Mouse (Mus musculus) ES-E14 (cell line): ENCODE results near the gene Smo. TPM values are rescaled to one million over a fixed set of nuclear protein-coding genes. Genes with fewer than 3 reads are reported as not detected.

ENCODE experiments used
- DNase-seq: peaks from one replicate; pipeline ENCODE4 v3.0.0-alpha.2; 2013; ENCODE audit warnings: low read depth, low spot score
- H3K27ac ChIP-seq: 2 replicates; pipeline ENCODE4 v1.5.1; 2012; ENCODE audit warnings: low read depth, mild to moderate bottlenecking, low read length, moderate library complexity, mixed read lengths; ENCODE audit not compliant: poor library complexity, insufficient read depth, severe bottlenecking
- H3K36me3 ChIP-seq: 2 replicates; pipeline ENCODE4 v1.6.1; 2012; ENCODE audit warnings: mild to moderate bottlenecking, low read length, moderate library complexity, mixed read lengths; ENCODE audit not compliant: control insufficient read depth, poor library complexity, insufficient read depth, severe bottlenecking
- H3K4me1 ChIP-seq, 2 experiments: fragments of 150-350 bp in 1 of 2; sonication (generic) in 1 of 2; 2 replicates each; pipeline ENCODE4 v1.6.1; 2012; ENCODE audit warnings: low read length in 2 of 2, mild to moderate bottlenecking in 1 of 2, mixed read lengths in 1 of 2; ENCODE audit not compliant: control insufficient read depth in 2 of 2, insufficient read depth in 2 of 2, poor library complexity in 1 of 2
- H3K4me3 ChIP-seq, 2 experiments: fragments of 150-350 bp in 1 of 2; sonication (generic) in 1 of 2; 2 replicates each; pipeline ENCODE4 v1.5.1; 2012; ENCODE audit warnings: low read length in 2 of 2, low read depth in 1 of 2, mild to moderate bottlenecking in 1 of 2, mixed read lengths in 1 of 2; ENCODE audit not compliant: insufficient read depth in 1 of 2, poor library complexity in 1 of 2, severe bottlenecking in 1 of 2
- H3K9ac ChIP-seq: 2 replicates; pipeline ENCODE4 v1.6.1; 2012; ENCODE audit warnings: low read depth, mild to moderate bottlenecking, low read length, mixed read lengths; ENCODE audit not compliant: poor library complexity, insufficient read depth, severe bottlenecking
- H3K9me3 ChIP-seq: fragments of 150-350 bp; sonication (generic); 2 replicates; pipeline ENCODE4 v1.6.1; 2012; ENCODE audit warnings: low read depth, mild to moderate bottlenecking, low read length; ENCODE audit not compliant: control insufficient read depth, insufficient read depth
- CHD2 ChIP-seq: IDR thresholded peaks from 2 replicates; pipeline ENCODE4 v1.6.1; 2014; ENCODE audit warnings: mild to moderate bottlenecking, low read depth, low read length, inconsistent platforms
- HCFC1 ChIP-seq: IDR thresholded peaks from 2 replicates; pipeline ENCODE4 v1.6.1; 2012; ENCODE audit warnings: low read length, inconsistent platforms, borderline replicate concordance; ENCODE audit not compliant: insufficient read depth
- MAFK ChIP-seq: IDR thresholded peaks from 2 replicates; pipeline ENCODE4 v1.6.1; 2014; ENCODE audit warnings: mild to moderate bottlenecking, low read depth, low read length, inconsistent platforms; ENCODE audit not compliant: insufficient read depth
- ZC3H11A ChIP-seq: IDR thresholded peaks from 2 replicates; pipeline ENCODE4 v1.6.1; 2012; ENCODE audit warnings: low read depth, mild to moderate bottlenecking, inconsistent platforms, low read length, borderline replicate concordance
- ZNF384 ChIP-seq: IDR thresholded peaks from 2 replicates; pipeline ENCODE4 v1.6.1; 2012; ENCODE audit warnings: low read depth, low read length, inconsistent platforms
- in situ Hi-C, 2 experiments: fragments of 600-800 bp; cut with MboI; formaldehyde crosslinking; loops; one replicate each; pipeline ENCODE4 v1.15.1; 2025; ENCODE audit warnings: low sequenced_read_pairs in 2 of 2, inconsistent platforms in 1 of 2; ENCODE audit not compliant: unreplicated experiment in 2 of 2
- total RNA-seq: library from RNA; depleted of rRNA; stranded (reverse); fragments of 300-350 nt; gene quantifications from 2 replicates; pipeline ENCODE4 v1.2.3, GENCODE M21; 2012

The Smo gene
- total RNA-seq, 1 experiment, result 25.7 TPM

DNA sequence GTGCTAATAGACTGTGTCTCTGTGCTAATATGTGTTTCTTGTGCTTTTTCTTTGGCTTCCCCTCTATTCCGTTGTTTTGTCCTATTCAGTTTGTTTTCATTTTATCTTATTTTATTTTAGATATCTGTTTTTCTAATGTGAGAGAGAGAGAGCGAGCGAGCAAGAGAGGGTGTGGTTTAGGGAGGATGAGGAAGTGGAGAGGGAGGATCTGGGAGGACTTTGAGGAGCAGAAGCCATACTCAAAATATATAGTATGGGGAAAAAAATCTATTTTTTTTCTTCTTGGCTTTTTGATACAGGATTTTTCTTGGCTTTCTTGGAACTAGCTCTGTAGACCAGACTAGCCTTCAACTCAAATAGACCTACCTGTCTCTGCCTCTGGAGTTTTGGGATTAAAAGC lies 7.3 kb upstream of the Smo start:
- H3K27ac ChIP-seq, result no peak overlapping the region
- no peak for DNase-seq
- H3K9me3 ChIP-seq, result no peaks in the 10 kb centered on the region
- H3K36me3 ChIP-seq, result no peaks in the 10 kb centered on the region
- no peaks in the 10 kb centered on the region for H3K4me1 ChIP-seq
- no peak overlapping the region for H3K4me3 ChIP-seq
- in situ Hi-C loops, result no loop called here
- no peak for TF ChIP-seq ZNF384
- TF ChIP-seq CHD2, result no peak
- TF ChIP-seq MAFK, result no peak
- TF ChIP-seq HCFC1, result no peak
- TF ChIP-seq ZC3H11A, result no peak
- H3K9ac ChIP-seq, result no peak overlapping the region

DNA sequence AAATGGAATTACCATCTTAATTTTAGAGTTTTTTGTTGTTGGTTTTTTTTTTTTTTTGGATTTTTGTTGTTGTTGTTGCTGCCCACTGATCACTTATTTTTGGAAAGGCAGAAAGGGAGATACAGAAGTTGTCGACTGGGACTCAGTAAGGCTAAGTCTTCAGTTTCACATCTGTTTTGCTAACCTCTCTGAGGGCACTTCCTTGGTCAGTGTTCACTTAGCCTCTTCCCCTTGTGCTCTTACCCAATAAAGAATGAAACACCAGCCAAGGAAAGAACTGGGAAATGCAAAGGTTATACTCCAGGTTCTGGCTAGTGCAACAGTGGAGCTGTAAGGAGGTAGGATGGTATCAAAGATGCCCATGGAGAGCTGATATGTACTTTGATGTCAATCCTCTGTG lies 5.8 kb upstream of the Smo start:
- TF ChIP-seq ZC3H11A (no peak), ZNF384 (no peak), MAFK (no peak), CHD2 (no peak), HCFC1 (no peak)
- Histone ChIP-seq H3K27ac (no peak overlapping the region), H3K36me3 (no peaks in the 10 kb centered on the region), H3K4me3 (no peak overlapping the region), H3K4me1 (no peaks in the 10 kb centered on the region), H3K9me3 (no peaks in the 10 kb centered on the region), H3K9ac (no peak overlapping the region)
- in situ Hi-C loops, result no loop called here
- DNase-seq, result no peak

DNA sequence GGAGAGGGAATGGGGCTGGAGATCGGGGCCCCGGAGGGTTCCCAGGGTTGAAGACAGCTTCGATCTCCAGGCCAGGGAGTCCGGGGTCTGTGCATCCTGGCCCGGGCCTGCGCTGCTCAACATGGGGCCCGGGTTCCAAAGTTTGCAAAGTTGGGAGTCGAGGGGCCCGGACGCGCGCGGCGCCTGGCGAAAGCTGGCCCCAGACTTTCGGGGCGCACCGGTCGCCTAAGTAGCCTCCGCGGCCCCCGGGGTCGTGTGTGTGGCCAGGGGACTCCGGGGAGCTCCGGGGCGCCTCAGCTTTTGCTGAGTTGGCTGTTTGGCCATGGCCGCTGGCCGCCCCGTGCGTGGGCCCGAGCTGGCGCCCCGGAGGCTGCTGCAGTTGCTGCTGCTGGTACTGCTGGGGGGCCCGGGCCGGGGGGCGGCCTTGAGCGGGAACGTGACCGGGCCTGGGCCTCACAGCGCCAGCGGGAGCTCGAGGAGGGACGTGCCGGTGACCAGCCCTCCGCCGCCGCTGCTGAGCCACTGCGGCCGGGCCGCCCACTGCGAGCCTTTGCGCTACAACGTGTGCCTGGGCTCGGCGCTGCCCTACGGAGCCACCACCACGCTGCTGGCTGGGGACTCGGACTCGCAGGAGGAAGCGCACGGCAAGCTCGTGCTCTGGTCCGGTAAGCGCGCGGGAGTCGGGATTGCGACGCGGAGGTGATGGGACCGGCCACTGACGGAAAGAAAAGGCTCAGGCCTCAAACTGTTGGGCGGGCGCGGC lies 567 bp downstream of the Smo start:
- H3K4me1 ChIP-seq, result no peaks in the 10 kb centered on the region
- in situ Hi-C loops, result no loop called here
- H3K9me3 ChIP-seq, result no peaks in the 10 kb centered on the region
- peak overlapping the region; percentile 73 for H3K9ac ChIP-seq
- TF ChIP-seq ZC3H11A, result no peak
- TF ChIP-seq MAFK, result peak; percentile 89
- TF ChIP-seq HCFC1, result no peak
- no peak for TF ChIP-seq ZNF384
- TF ChIP-seq CHD2, result no peak
- H3K27ac ChIP-seq, result 0 out of 2 replicates have a peak overlapping the region, but pooled peaks have one; percentile 24
- no peak for DNase-seq
- peak overlapping the region; percentile 76 to 83 for H3K4me3 ChIP-seq
- H3K36me3 ChIP-seq, result peaks cover 2% of the 10 kb centered on the region; the same call in 1 of the 2 replicates

DNA sequence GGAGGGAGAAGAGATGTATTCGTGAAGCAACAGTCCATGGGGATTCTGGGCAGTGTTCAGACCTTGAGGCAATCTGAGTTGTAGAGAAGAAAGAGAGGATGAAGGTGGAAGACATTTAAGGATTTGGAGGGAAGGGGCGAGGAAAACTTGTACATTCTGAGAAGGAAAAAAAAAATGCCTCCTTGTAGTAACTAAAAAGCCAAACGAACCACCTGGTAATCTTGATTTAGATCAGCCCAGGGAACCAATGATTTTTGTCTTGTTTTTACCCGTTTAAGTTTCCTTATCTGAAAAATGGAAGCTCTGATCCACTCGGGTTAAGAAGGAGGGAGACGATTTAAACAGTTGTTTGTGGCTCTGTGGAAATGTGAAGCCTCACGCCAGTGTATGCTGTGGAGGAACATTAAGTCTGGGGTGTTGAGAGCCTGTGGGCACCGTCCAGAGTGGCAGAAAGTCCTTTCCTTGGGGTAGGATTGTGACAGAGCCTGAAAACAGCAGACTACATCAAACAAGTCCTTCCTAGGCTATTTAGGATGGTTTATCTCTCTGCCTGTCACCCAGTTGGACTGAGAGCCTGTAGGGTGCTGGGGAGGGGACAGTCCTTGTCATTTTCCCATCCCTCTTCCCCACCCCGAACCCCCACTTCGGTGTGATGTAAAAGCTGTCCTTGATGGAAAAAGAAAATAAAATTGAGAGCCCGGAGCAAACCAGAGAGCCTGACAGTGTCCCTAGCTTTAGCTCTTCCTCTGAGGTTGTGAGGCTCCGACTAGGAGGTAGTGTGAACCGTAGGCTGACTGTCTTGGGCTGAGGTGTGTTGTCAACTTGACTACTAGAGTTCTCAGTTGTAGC lies 1.5 kb downstream of the Smo start:
- Histone ChIP-seq H3K4me3 (peak overlapping the region; percentile 76 to 83), H3K27ac (no peak overlapping the region), H3K9me3 (no peaks in the 10 kb centered on the region), H3K9ac (peak overlapping the region; percentile 73), H3K4me1 (no peaks in the 10 kb centered on the region), H3K36me3 (peaks cover 2% of the 10 kb centered on the region; the same call in 1 of the 2 replicates)
- in situ Hi-C loops, result no loop called here
- no peak for TF ChIP-seq CHD2
- no peak for TF ChIP-seq HCFC1
- TF ChIP-seq ZNF384, result no peak
- no peak for TF ChIP-seq MAFK
- no peak for TF ChIP-seq ZC3H11A
- no peak for DNase-seq
